Mouse (Mus musculus) kidney, postnatal 0 days (tissue): ENCODE data around the gene Zdhhc21. TPM values are rescaled to one million over a fixed set of nuclear protein-coding genes. Genes with fewer than 3 reads are reported as not detected.

Experiments
- ATAC-seq: fragments of 200-750 bp; cut with Nextera tagmentation; replicated peaks from 2 replicates; pipeline ENCODE4 v1.8.0; 2017; ENCODE audit warnings: low read depth, moderate number of reproducible peaks, moderate TSS enrichment, moderate library complexity; ENCODE audit not compliant: low FRiP score
- DNase-seq: peaks from one replicate; pipeline ENCODE4 v3.0.0-alpha.2; 2016; ENCODE audit warnings: low spot score
- H3K27ac ChIP-seq: fragments of 300-500 bp; sonication (generic); 2 replicates; pipeline ENCODE4 v1.5.1; 2014; ENCODE audit warnings: mild to moderate bottlenecking
- H3K27me3 ChIP-seq: fragments of 300-500 bp; sonication (generic); 2 replicates; pipeline ENCODE4 v1.6.1; 2014; ENCODE audit warnings: low read length, mixed read lengths; ENCODE audit not compliant: insufficient read depth
- H3K36me3 ChIP-seq: fragments of 300-500 bp; sonication (generic); 2 replicates; pipeline ENCODE4 v1.6.1; 2014; ENCODE audit warnings: low read length, mixed read lengths; ENCODE audit not compliant: insufficient read depth
- H3K4me1 ChIP-seq: fragments of 300-500 bp; sonication (generic); replicated peaks from 2 replicates; pipeline ENCODE4 v1.6.1; 2014; ENCODE audit warnings: antibody characterized with exemption, low read length, mixed read lengths; ENCODE audit not compliant: insufficient read depth
- H3K4me2 ChIP-seq: fragments of 300-500 bp; sonication (generic); 2 replicates; pipeline ENCODE4 v1.6.1; 2014; ENCODE audit warnings: mild to moderate bottlenecking, low read length, moderate library complexity, mixed read lengths
- H3K4me3 ChIP-seq: fragments of 300-500 bp; sonication (generic); replicated peaks from 2 replicates; pipeline ENCODE4 v1.5.1; 2014; ENCODE audit warnings: low read depth, low read length
- H3K9ac ChIP-seq: fragments of 300-500 bp; sonication (generic); 2 replicates; pipeline ENCODE4 v1.6.1; 2014; ENCODE audit warnings: low read depth, low read length
- H3K9me3 ChIP-seq: fragments of 300-500 bp; sonication (generic); replicated peaks from 2 replicates; pipeline ENCODE4 v1.6.1; 2016; ENCODE audit warnings: low read length, inconsistent platforms, mixed read lengths
- CTCF ChIP-seq: IDR thresholded peaks from 2 replicates; pipeline ENCODE4 v1.5.1; 2016; ENCODE audit warnings: antibody characterized with exemption, low read depth, mild to moderate bottlenecking, moderate library complexity
- WGBS: fragments of 180-500 bp; shearing (Covaris S2); extraction: QIAGEN DNeasy Blood & Tissue Kit; methylation state at CpG from one replicate; pipeline ENCODE4 v1.1.7; 2014; 5-methylcytosine and 5-hydroxymethylcytosine counted together
- polyA plus RNA-seq: library from polyadenylated mRNA; unstranded; fragments of >200 nt; fragmentation: Nextera tagmentation; extraction: Ambion mirVana; gene quantifications from 2 replicates; pipeline ENCODE4 v1.2.1, GENCODE M21; 2015

Gene Zdhhc21
- polyA plus RNA-seq, 1 experiment from 2014 or later, result 8.5 TPM

DNA sequence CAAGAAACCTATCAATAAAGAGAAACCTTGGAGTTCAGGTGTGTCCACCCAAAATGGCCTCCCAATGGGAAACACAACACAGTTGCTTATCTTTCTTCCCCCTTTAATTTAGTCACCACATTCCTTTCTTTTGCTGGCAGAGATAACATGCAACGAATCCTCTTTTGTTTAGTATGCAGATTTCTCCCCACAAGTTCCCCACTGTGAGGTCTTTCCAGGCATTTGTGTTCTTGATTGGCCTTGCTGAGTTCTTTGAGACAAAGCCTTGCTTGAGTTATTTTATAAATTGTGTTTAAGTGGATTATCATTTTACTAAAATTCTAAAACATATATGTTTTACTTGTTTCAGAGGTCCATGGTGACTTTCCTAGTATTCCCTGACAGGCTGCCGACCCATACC, 26.4 kb upstream of the Zdhhc21 start:
- TF ChIP-seq CTCF, result no peak
- Histone ChIP-seq H3K4me1 (no peaks in the 10 kb centered on the region), H3K27ac (no peak overlapping the region), H3K4me2 (no peak overlapping the region), H3K27me3 (no peaks in the 10 kb centered on the region), H3K9ac (no peak overlapping the region), H3K9me3 (no peaks in the 10 kb centered on the region), H3K36me3 (no peaks in the 10 kb centered on the region), H3K4me3 (no peak overlapping the region)
- ATAC-seq (no peak), DNase-seq (no peak)
- 86% methylated on average over 2 of the region's 2 CpGs for WGBS

- ATAC-seq, result no peak
- H3K4me1 ChIP-seq, result no peaks in the 10 kb centered on the region
- DNase-seq, result peak; percentile 4
- H3K4me3 ChIP-seq, result no peak overlapping the region
- H3K9ac ChIP-seq, result no peak overlapping the region
- H3K4me2 ChIP-seq, result no peak overlapping the region
- H3K27me3 ChIP-seq, result no peaks in the 10 kb centered on the region
- H3K9me3 ChIP-seq, result no peaks in the 10 kb centered on the region
- H3K36me3 ChIP-seq, result no peaks in the 10 kb centered on the region
- H3K27ac ChIP-seq, result no peak overlapping the region
- 50% methylated on average over 1 of the region's 1 CpGs for WGBS
- no peak for TF ChIP-seq CTCF
These were observed 25.8 kb upstream of the Zdhhc21 start for GRCm38 (mm10) chr4:82885535-82885913.

GRCm38 (mm10) chr4:82884636-82885534, 25.1 kb upstream of the Zdhhc21 start, which contains the start of gene Cer1:
Gene Cer1, minus strand, starts transcription at chr4:82885148.
- H3K9ac ChIP-seq, result no peak within 1 kb of the TSS
- no peak within 1 kb of the TSS for H3K27ac ChIP-seq
- no peaks in the 10 kb centered on the region for H3K9me3 ChIP-seq
- H3K4me2 ChIP-seq, result no peak within 1 kb of the TSS
- H3K4me3 ChIP-seq, result no peak within 1 kb of the TSS
- TF ChIP-seq CTCF, result no peak
- H3K4me1 ChIP-seq, result no peaks in the 10 kb centered on the region
- ATAC-seq (no peak), DNase-seq (no peak)
- WGBS, result 72% methylated on average over 19 of the region's 19 CpGs
- H3K27me3 ChIP-seq, result no peaks in the 10 kb centered on the region
- H3K36me3 ChIP-seq, result no peaks in the 10 kb centered on the region

DNA sequence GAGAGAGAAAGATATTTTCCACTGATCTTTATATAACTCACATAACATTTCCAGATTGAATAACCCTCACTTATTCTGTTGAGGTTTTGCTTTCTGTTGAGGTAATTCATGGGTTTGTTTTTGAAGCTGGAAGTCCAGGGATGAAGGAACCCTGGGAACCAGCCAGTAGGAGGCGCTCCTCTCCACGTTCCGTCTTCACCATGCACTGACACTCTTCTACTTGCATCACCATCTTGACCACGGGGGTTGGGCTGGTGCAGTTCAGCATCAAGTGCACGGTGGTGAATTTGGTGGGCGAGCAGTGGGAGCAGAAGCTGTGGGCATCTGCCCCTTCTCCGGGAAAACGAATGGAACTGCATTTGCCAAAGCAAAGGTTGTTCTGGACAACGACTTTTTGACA, 22.7 kb upstream of the Zdhhc21 start:
- ATAC-seq, result no peak
- 87% methylated on average over 9 of the region's 9 CpGs for WGBS

GRCm38 (mm10) chr4:82881366-82881765, 21.6 kb upstream of the Zdhhc21 start:
- Histone ChIP-seq H3K4me1 (no peaks in the 10 kb centered on the region), H3K4me2 (no peak overlapping the region), H3K4me3 (no peak overlapping the region), H3K36me3 (no peaks in the 10 kb centered on the region), H3K9me3 (no peaks in the 10 kb centered on the region), H3K9ac (no peak overlapping the region), H3K27me3 (no peaks in the 10 kb centered on the region), H3K27ac (no peak overlapping the region)
- ATAC-seq (no peak), DNase-seq (no peak)
- WGBS, result 64% methylated on average over 3 of the region's 3 CpGs
- no peak for TF ChIP-seq CTCF

More for the DNA sequence above, 22.7 kb upstream of the Zdhhc21 start:
- Histone ChIP-seq H3K9me3 (no peaks in the 10 kb centered on the region), H3K4me2 (no peak overlapping the region), H3K4me3 (no peak overlapping the region), H3K27ac (no peak overlapping the region), H3K4me1 (no peaks in the 10 kb centered on the region), H3K9ac (no peak overlapping the region), H3K27me3 (no peaks in the 10 kb centered on the region), H3K36me3 (no peaks in the 10 kb centered on the region)
- DNase-seq, result no peak
- no peak for TF ChIP-seq CTCF

DNA sequence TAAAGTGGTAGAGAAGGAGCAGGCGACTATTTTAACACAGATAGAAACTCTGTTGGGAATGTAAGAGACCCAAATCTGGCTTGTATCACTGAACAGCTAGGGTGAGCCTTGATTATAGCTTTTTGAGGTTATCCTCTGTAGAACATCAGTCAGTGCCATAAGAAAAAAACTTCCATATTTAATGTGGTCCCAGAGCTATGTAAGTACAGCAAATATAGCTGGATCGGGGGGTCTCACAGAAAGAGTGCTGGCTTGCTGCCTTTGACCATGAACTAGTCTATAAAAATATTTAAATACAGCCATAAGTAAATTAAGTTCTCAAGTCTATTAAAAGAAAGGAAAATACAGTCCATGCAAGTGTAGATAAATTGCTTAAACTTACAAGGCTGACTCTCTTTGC, 20.5 kb upstream of the Zdhhc21 start:
- no peak overlapping the region for H3K27ac ChIP-seq
- 60% methylated on average over 2 of the region's 2 CpGs for WGBS
- ATAC-seq, result no peak

More for the DNA sequence above, 20.5 kb upstream of the Zdhhc21 start:
- no peaks in the 10 kb centered on the region for H3K36me3 ChIP-seq
- TF ChIP-seq CTCF, result no peak
- DNase-seq, result no peak
- H3K4me2 ChIP-seq, result no peak overlapping the region
- no peaks in the 10 kb centered on the region for H3K9me3 ChIP-seq
- H3K4me3 ChIP-seq, result no peak overlapping the region
- H3K9ac ChIP-seq, result no peak overlapping the region
- no peaks in the 10 kb centered on the region for H3K27me3 ChIP-seq
- H3K4me1 ChIP-seq, result no peaks in the 10 kb centered on the region
